Mouse (Mus musculus) spleen, adult 12 weeks (tissue): Measurements from ENCODE around the gene Cldnd1.

Source experiments
- DNase-seq: peaks from one replicate; pipeline ENCODE4 v3.0.0; 2022; ENCODE audit warnings: low spot score

Gene Cldnd1

GRCm38 (mm10) chr16:58708601-58709475 is 18.9 kb upstream of the Cldnd1 start:
- DNase-seq, result no peak

- DNase-seq, result no peak
These were observed 18.2 kb upstream of the Cldnd1 start for GRCm38 (mm10) chr16:58709536-58709935.

GRCm38 (mm10) chr16:58712221-58712620 is 15.5 kb upstream of the Cldnd1 start:
- no peak for DNase-seq

GRCm38 (mm10) chr16:58713128-58713527 is 14.6 kb upstream of the Cldnd1 start:
- no peak for DNase-seq

- no peak for DNase-seq
These were observed 12.7 kb upstream of the Cldnd1 start for GRCm38 (mm10) chr16:58715018-58715417.

- DNase-seq, result no peak
These were observed 9.0 kb upstream of the Cldnd1 start, which contains the start of gene Gpr15 for GRCm38 (mm10) chr16:58718666-58719120. Gpr15 (minus strand) TSS chr16:58719070.

- no peak for DNase-seq
These were observed 5.4 kb upstream of the Cldnd1 start for GRCm38 (mm10) chr16:58722292-58722691.

GRCm38 (mm10) chr16:58726680-58727476 is 832 bp upstream of the Cldnd1 start:
- no peak for DNase-seq

GRCm38 (mm10) chr16:58728176-58728671 is 514 bp downstream of the Cldnd1 start:
- no peak for DNase-seq

GRCm38 (mm10) chr16:58738205-58738604 is 10.5 kb downstream of the Cldnd1 start:
- no peak for DNase-seq

- DNase-seq, result no peak
These were observed 11.1 kb downstream of the Cldnd1 start for GRCm38 (mm10) chr16:58738800-58739199.

- no peak for DNase-seq
These were observed 13.0 kb downstream of the Cldnd1 start for GRCm38 (mm10) chr16:58740751-58741150.

- DNase-seq, result no peak
These were observed 19.0 kb downstream of the Cldnd1 start for GRCm38 (mm10) chr16:58746715-58747114.

- DNase-seq, result no peak
These were observed 23.6 kb downstream of the Cldnd1 start for GRCm38 (mm10) chr16:58751314-58751713.

GRCm38 (mm10) chr16:58756191-58756590 is 28.5 kb downstream of the Cldnd1 start:
- no peak for DNase-seq

GRCm38 (mm10) chr16:58763076-58763475 is 35.4 kb downstream of the Cldnd1 start, which contains the start of gene Olfr172:
Olfr172 (minus strand) TSS chr16:58763176.
- DNase-seq, result no peak
